Mouse (Mus musculus) liver, embryonic 16.5 days (tissue): ENCODE measurements at regions not wholly inside any gene's neighbourhood (a gene's known extent, or its start where the extent isn't known, plus 50 kb on each side); places are given as distances from the start of the nearest gene placed in this dataset.

Experiments used
- ATAC-seq: fragments of 200-750 bp; cut with Nextera tagmentation; 2 replicates; pipeline ENCODE4 v1.8.0; 2017; ENCODE audit warnings: low read depth, mild to moderate bottlenecking, moderate number of reproducible peaks, moderate library complexity
- H3K27ac ChIP-seq: fragments of 300-500 bp; sonication (generic); 2 replicates; pipeline ENCODE4 v1.5.1; 2014; ENCODE audit warnings: mild to moderate bottlenecking, low read length
- H3K27me3 ChIP-seq: fragments of 300-500 bp; sonication (generic); 2 replicates; pipeline ENCODE4 v1.6.1; 2014; ENCODE audit warnings: low read depth, low read length, mixed read lengths; ENCODE audit not compliant: control insufficient read depth, insufficient read depth
- H3K36me3 ChIP-seq: fragments of 300-500 bp; sonication (generic); 2 replicates; pipeline ENCODE4 v1.6.1; 2014; ENCODE audit warnings: mild to moderate bottlenecking; ENCODE audit not compliant: control insufficient read depth, insufficient read depth
- H3K4me1 ChIP-seq: fragments of 300-500 bp; sonication (generic); 2 replicates; pipeline ENCODE4 v1.6.1; 2014; ENCODE audit warnings: low read depth, low read length, mixed read lengths; ENCODE audit not compliant: control insufficient read depth
- H3K4me2 ChIP-seq: fragments of 300-500 bp; sonication (generic); 2 replicates; pipeline ENCODE4 v1.6.1; 2014; ENCODE audit warnings: low read depth, low read length, mixed read lengths
- H3K4me3 ChIP-seq: fragments of 300-500 bp; sonication (generic); 2 replicates; pipeline ENCODE4 v1.5.1; 2014; ENCODE audit warnings: low read depth, mild to moderate bottlenecking, low read length
- H3K9ac ChIP-seq: fragments of 300-500 bp; sonication (generic); 2 replicates; pipeline ENCODE4 v1.6.1; 2014; ENCODE audit warnings: low read depth, low read length
- H3K9me3 ChIP-seq: fragments of 300-500 bp; sonication (generic); replicated peaks from 2 replicates; pipeline ENCODE4 v1.6.1; 2016; ENCODE audit warnings: low read length; ENCODE audit not compliant: control insufficient read depth
- WGBS: fragments of 180-500 bp; shearing (Covaris S2); extraction: QIAGEN DNeasy Blood & Tissue Kit; methylation state at CpG from one replicate; pipeline ENCODE4 v1.1.7; 2014; ENCODE audit not compliant: insufficient replicate concordance; 5-methylcytosine and 5-hydroxymethylcytosine counted together

DNA sequence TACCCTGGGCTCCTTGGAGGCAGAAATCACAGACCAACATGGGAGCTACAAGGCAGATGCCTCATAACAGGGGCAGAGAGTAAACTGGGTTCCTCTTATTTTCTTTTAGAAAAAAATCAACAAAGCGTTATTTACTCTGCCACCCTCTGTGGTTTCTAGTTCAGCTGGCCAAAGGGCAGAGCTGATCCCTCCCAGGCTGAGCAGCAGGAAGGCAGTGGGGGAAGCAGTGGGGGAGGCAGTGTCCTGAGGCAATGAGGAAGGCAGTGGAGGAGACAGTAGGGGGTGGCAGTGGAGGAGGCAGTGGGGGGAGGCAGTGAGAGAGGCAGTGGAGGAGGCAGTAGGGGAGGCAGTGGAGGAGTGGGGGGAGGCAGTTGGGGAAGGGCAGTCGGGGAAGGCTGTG, 51.1 kb upstream of the Hes1 start:
- WGBS: 13% methylated on average over 2 of the region's 2 CpGs
- Histone ChIP-seq H3K4me3 (no peak overlapping the region), H3K27me3 (peaks cover 15% of the 10 kb centered on the region), H3K27ac (peak overlapping the region; percentile 51; the same call in 1 of the 2 replicates), H3K9ac (no peak overlapping the region), H3K36me3 (no peaks in the 10 kb centered on the region), H3K4me1 (peaks cover 3% of the 10 kb centered on the region), H3K4me2 (no peak overlapping the region), H3K9me3 (no peaks in the 10 kb centered on the region)
- ATAC-seq: peak; percentile 52

DNA sequence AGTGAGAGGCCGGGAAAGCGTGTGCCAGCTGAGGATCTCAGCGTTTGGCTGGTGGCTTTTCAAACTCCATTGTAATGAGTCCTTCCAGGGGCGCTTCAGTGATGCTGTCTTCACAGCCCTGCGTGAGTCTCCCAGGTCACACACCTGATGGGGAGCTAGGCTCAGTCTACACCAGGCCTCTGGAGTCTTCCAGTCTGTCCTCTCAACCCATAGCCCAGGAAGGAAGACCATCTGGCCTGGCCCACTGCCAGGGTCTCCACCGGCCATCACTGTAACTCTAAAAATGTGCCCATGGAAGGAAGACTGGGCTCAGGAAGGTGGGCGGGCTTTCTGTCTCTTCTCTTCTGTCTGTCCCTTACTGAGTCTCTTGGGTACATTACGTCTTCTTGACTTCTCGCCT, 50.2 kb upstream of the Hes1 start:
- Histone ChIP-seq H3K4me1 (peaks cover 3% of the 10 kb centered on the region), H3K4me3 (no peak overlapping the region), H3K9me3 (no peaks in the 10 kb centered on the region), H3K36me3 (no peaks in the 10 kb centered on the region), H3K27me3 (peaks cover 7% of the 10 kb centered on the region), H3K4me2 (no peak overlapping the region), H3K9ac (no peak overlapping the region), H3K27ac (no peak overlapping the region)
- 64% methylated on average over 9 of the region's 9 CpGs for WGBS
- no peak for ATAC-seq
